Mouse (Mus musculus) lung, adult 2 months (tissue): ENCODE data around the gene Cd34. TPM values are rescaled to one million over a fixed set of nuclear protein-coding genes. Genes with fewer than 3 reads are reported as not detected.
A peak's percentile ranks its signal among the peaks of the same experiment; 100 is the strongest.

Experiments used
- DNase-seq: peaks from one replicate; pipeline ENCODE4 v3.0.0; 2022
- H3K4me1 ChIP-seq: fragments of 200-500 bp; 2 replicates; pipeline ENCODE4 v1.6.1; 2011; ENCODE audit warnings: low read length; ENCODE audit not compliant: control insufficient read depth, insufficient read depth
- H3K4me3 ChIP-seq: fragments of 200-500 bp; replicated peaks from 2 replicates; pipeline ENCODE3; 2011; ENCODE audit warnings: low read depth, mild to moderate bottlenecking, control low read depth, low read length; ENCODE audit errors: extremely low read depth
- CTCF ChIP-seq: fragments of 200-500 bp; IDR thresholded peaks from 2 replicates; pipeline ENCODE4 v1.5.1; 2011; ENCODE audit warnings: mild to moderate bottlenecking, low read length, control low read depth; ENCODE audit not compliant: insufficient read depth
- POLR2A ChIP-seq: fragments of 200-500 bp; IDR thresholded peaks from 2 replicates; pipeline ENCODE4 v1.6.1; 2011; ENCODE audit warnings: low read depth, mild to moderate bottlenecking, control low read depth, low read length, borderline replicate concordance; ENCODE audit errors: extremely low read depth
- WGBS: fragments of 180-500 bp; shearing (Covaris S2); methylation state at CpG from one replicate; pipeline ENCODE4 v1.1.7; 2018; 5-methylcytosine and 5-hydroxymethylcytosine counted together
- polyA plus RNA-seq: library from polyadenylated mRNA; depleted of rRNA; stranded (reverse); fragments of >200 nt; gene quantifications from 2 replicates; pipeline ENCODE4 v1.2.3, GENCODE M21; 2012

Cd34 gene
- polyA plus RNA-seq, 1 experiment, result 101 TPM

DNA sequence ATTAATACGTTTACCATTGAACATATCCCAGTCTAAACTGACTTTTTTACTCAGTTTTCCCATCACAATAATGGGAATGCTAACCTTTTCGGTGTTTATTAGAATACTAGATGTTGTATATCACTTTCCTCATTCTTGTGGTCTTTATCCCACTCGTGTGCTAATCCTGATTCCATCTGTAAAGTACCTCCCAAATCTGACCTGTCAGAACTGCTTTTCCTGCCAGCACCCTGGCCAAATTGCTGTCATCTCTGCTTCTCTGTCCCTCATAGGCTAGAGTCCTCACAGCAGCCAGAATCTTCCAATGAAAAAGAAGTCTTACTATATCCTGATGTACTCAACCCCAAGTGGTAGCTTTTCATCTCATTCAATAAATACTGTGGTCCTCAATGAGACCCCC lies 46.3 kb downstream of the Cd34 start:
- H3K4me1 ChIP-seq, result peaks cover 7% of the 10 kb centered on the region
- no peak for DNase-seq
- WGBS, result 83% methylated on average over 3 of the region's 3 CpGs
- no peak overlapping the region for H3K4me3 ChIP-seq
- TF ChIP-seq POLR2A, result no peak
- TF ChIP-seq CTCF, result no peak

DNA sequence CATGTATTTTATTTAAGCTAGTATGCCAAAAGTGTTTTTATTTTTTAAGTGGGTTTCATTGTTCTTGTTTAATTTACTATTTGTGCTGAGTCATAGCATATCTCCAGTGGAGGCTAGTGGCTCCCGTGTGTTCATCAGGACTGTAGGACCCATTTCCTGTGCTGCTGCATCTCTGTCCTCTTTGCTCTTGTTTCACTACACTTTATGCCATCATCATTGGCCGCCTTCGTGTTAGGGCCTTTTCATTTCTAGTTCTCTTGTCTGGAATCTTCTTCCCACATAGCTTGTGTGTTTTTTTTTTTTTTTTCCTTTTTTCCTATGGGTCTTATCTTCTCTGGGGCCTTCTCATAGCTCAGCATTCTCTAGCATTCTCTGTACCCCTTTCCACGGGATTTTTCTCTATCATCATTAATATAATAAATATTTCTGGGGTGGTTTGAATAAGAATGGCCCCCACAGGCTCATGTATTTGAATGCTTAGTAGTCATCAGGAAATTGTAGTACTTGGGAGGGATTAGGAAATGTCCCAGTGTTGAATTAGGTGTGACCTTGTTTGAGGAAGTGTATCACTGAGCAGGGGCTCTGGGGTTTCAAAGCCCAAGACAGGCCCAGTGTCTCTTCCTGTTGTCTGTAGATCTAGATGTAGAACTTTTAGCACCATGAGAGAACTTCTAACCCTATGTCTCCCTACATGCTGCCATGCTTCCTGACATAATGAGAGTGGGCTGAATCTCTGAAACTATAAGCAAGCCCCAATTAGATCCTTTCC lies 47.0 kb downstream of the Cd34 start:
- DNase-seq, result no peak
- Histone ChIP-seq H3K4me3 (no peak overlapping the region), H3K4me1 (peaks cover 9% of the 10 kb centered on the region)
- no peak for TF ChIP-seq CTCF
- no peak for TF ChIP-seq POLR2A
- WGBS, result 60% methylated on average over 4 of the region's 4 CpGs

DNA sequence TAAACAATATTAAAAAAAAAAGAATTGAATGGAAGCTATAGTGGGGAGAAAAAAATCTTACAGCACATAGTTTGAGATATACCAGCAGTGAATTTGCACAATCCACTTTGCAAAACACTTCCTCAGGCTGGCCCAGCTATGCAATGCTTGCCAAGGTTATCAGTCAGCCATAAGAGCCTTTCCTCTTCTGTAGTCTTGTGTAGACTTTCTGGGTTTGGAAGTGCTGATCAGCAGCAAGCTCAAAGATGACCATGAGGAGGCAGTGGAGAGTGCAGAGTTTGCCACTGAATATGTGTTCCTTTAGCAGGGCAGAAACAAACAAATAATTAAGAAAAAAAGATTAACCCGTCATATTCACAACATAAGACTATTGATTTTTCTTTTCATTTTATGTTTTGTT lies 50.4 kb downstream of the Cd34 start:
- no peak overlapping the region for H3K4me3 ChIP-seq
- TF ChIP-seq POLR2A (no peak), CTCF (no peak)
- H3K4me1 ChIP-seq, result peaks cover 26% of the 10 kb centered on the region
- DNase-seq, result no peak
- 95% methylated on average over 1 of the region's 1 CpGs for WGBS

DNA sequence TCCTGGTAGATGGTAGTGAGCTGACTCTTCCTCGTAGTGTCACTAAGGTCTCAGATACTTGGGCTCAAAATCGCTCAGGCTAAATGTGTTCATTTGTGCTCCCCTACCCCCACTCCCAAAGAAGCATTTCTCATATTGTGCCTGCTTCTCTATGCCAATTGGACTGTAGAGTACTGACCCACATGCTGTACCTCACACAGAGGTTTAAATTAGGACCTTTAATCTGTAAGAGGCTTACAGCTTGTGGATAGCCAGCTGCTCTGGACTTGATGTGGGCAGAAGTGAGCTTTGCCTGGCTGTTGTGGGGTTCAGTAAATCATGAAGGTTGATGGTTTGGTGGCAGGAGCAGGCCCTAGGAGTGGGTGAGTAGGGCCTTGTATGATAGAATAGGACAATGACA lies 52.4 kb downstream of the Cd34 start:
- no peak for DNase-seq
- no peak overlapping the region for H3K4me3 ChIP-seq
- 81% methylated on average over 2 of the region's 2 CpGs for WGBS
- H3K4me1 ChIP-seq, result peaks cover 28% of the 10 kb centered on the region
- TF ChIP-seq POLR2A (no peak), CTCF (no peak)

DNA sequence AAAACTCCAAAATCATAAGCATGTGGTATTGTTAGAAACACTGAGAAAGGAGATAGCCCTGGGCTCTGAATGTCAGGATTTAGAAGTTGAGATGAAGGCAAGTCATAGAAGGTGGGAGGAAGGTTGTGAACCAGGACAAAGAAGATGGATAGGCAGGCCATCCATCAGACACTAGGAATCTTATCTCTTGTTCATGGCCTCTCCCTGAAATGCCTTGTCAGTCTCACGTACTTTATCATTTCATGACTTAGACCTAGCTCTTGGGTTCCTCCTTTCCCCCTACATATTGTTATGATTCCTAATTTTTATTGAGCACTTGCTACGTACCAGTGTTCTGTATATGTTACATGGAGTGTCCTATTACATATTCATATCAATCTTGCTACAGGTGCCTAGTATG lies 53.0 kb downstream of the Cd34 start:
- peaks cover 28% of the 10 kb centered on the region for H3K4me1 ChIP-seq
- WGBS, result 86% methylated on average over 2 of the region's 2 CpGs
- TF ChIP-seq CTCF (no peak), POLR2A (no peak)
- DNase-seq, result no peak
- no peak overlapping the region for H3K4me3 ChIP-seq

- no peak for TF ChIP-seq POLR2A
- TF ChIP-seq CTCF, result no peak
- no peak for DNase-seq
- H3K4me3 ChIP-seq, result no peak overlapping the region
- H3K4me1 ChIP-seq, result peaks cover 29% of the 10 kb centered on the region
- 56% methylated on average over 5 of the region's 5 CpGs for WGBS
Measured at GRCm38 (mm10) chr1:194992589-194993317, 54.1 kb downstream of the Cd34 start.

DNA sequence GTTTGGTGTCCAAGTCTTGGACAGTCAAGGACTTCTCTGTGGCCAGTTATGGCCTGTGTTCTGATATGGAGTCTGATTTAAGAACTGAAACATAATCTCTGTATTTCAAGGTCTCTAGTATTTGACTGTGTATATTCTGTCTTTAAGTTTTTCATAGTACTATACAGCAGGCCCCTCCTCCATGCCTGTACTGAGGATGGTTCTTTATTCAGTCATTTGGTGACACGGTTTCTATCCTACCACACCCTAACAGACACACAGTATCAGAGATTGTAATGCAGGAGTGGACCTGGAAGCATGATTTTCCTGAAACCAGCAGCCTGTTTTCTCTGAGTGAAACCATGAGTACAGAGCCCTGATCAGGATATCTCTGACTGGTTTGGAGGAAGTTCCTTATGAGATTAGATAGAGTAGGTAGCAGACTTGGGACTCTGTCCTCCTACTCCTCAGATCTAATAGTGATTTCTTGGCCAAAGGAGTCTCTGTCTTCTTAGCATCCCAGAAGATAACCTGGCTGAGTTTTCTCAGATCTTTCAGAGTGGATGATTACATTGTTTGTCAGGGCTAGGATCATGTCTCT lies 54.9 kb downstream of the Cd34 start:
- DNase-seq, result no peak
- TF ChIP-seq POLR2A (no peak), CTCF (no peak)
- H3K4me3 ChIP-seq, result no peak overlapping the region
- peaks cover 34% of the 10 kb centered on the region for H3K4me1 ChIP-seq
- WGBS, result 47% methylated on average over 1 of the region's 1 CpGs

DNA sequence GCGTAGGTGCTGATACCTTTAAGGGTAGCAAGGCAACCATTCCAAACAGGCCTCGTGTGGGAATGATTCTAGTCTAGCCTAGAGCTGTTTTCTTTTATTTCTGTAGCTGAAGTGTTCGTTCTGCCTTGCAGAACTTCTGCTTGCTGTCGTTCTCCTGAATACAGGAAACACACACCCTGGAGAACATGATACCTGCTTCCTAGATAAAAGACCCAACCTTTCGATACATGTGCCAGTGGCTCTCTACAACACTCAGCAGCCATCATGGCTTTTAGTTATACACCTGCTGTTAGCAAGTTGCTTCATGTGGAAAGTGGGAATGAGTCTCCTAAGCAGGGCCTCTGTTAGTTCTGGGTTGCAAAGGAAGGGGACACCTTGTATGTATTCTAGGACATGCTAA lies 55.6 kb downstream of the Cd34 start:
- DNase-seq, result no peak
- Histone ChIP-seq H3K4me1 (peaks cover 34% of the 10 kb centered on the region), H3K4me3 (no peak overlapping the region)
- TF ChIP-seq POLR2A (no peak), CTCF (no peak)
- 52% methylated on average over 5 of the region's 5 CpGs for WGBS

- TF ChIP-seq POLR2A, result no peak
- no peak for TF ChIP-seq CTCF
- H3K4me3 ChIP-seq, result no peak overlapping the region
- peak; percentile 35 for DNase-seq
- H3K4me1 ChIP-seq, result peaks cover 36% of the 10 kb centered on the region
- 33% methylated on average over 2 of the region's 2 CpGs for WGBS
Measured at GRCm38 (mm10) chr1:194995196-194995595, 56.6 kb downstream of the Cd34 start.

DNA sequence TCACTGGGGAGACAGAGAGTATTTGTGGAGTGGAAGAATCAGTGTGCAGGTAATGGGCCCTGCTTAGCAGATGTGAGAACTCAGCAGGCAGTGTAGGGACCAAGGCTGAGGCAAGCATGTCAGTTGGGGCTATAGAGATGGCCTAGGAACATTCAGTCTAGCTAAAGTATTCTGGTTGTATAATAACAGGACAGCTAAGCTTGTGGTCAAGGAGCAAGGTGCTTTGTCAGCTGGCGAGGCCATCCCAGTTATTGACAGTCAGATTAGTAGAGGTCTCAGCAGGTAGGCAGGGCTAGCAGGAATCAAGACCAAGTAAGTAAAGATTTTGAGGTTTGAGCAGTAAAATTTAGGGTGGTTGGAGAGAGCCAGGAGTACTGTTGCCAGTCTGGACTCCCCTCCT lies 59.8 kb downstream of the Cd34 start:
- Histone ChIP-seq H3K4me1 (peaks cover 24% of the 10 kb centered on the region), H3K4me3 (no peak overlapping the region)
- WGBS, result 83% methylated on average over 1 of the region's 1 CpGs
- DNase-seq, result no peak
- no peak for TF ChIP-seq CTCF
- TF ChIP-seq POLR2A, result no peak

DNA sequence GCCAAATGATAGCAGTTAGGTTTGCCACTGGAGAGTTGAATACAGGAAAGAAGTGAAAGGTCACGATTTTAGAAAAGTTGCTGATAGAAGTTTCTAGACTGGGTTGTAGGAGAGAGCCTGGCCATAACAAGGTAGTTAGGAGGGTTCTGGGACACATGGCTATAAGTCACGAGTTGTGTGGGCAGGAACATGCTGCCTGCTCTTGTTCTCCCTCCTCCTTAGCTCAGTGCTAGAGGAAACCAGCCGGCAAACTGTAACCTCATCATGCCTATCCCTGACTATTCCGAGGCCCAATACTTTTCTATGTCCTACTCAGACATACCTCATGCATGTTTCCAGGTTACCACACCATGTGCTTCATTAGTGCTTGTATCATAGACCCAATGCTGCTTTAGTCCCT lies 64.7 kb downstream of the Cd34 start:
- peaks cover 18% of the 10 kb centered on the region for H3K4me1 ChIP-seq
- WGBS, result 71% methylated on average over 4 of the region's 4 CpGs
- DNase-seq, result no peak
- TF ChIP-seq CTCF (no peak), POLR2A (no peak)
- no peak overlapping the region for H3K4me3 ChIP-seq
